7 mouse cellular contexts compared by ENCODE assay signal in the genomic region with DNA sequence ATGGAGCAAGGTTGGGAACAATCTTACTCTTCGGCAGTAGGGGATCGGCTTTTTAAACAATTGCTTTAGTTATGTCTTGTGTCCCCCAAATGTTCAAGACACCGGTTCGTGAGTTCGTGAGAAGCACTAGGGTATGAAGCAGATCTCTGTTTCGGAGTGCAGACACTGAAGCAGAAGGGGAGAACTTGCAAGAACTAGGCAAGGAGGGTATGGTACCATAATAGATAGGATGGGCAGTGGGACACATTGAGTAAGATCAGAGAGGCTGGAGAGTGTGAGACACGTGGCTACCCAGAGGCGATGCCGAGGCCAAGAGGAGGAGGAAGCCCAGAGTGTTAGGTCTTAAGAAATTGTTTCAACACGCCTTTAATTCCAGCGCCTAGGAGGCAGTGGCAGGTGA. TPM values are rescaled to one million over a fixed set of nuclear protein-coding genes. Genes with fewer than 3 reads are reported as not detected.
DNase-seq lines count a peak whose midpoint lies in the region; ATAC-seq lines count a peak whose summit lies in the region.

No protein-coding gene starts in this region.

- 6% methylated on average over 11 of the region's 11 CpGs for WGBS in liver, embryonic 12.5 days (ENCODE audit: insufficient replicate concordance)

- H3K27me3 ChIP-seq in liver, embryonic 12.5 days (replicated peaks), result no peaks in the 10 kb centered on the region

- peak overlapping the region; percentile 81 for H3K9ac ChIP-seq in liver, embryonic 12.5 days

- peaks cover 36% of the 10 kb centered on the region for H3K36me3 ChIP-seq in liver, embryonic 12.5 days

- H3K9me3 ChIP-seq in liver, embryonic 12.5 days (replicated peaks), result no peaks in the 10 kb centered on the region

- peak; percentile 29 to 34 for DNase-seq in spleen, postnatal 10 days (ENCODE audit: low spot score in 2 of 2)
- DNase-seq in spleen, postnatal 14 days (ENCODE audit: low spot score in 2 of 2), result no peak
- peak; percentile 28 for DNase-seq in c-Kit-negative CD71-positive TER-119-positive erythroid progenitor cells, embryonic 14.5 days (ENCODE audit: low read depth, low spot score)
- peak; percentile 20 for DNase-seq in heart, postnatal 4 days
- no peak for DNase-seq in frontal cortex, adult 2 months (ENCODE audit: extremely low spot score in 1 of 2, low spot score in 1 of 2)

- H3K27ac ChIP-seq in liver, embryonic 12.5 days, result peak overlapping the region; percentile 89

- peaks cover 26% of the 10 kb centered on the region for H3K4me1 ChIP-seq in liver, embryonic 12.5 days

- H3K4me2 ChIP-seq in liver, embryonic 12.5 days, result peak overlapping the region; percentile 92

- H3K4me3 ChIP-seq in liver, embryonic 12.5 days, result peak overlapping the region; percentile 72

- ATAC-seq in liver, embryonic 12.5 days, result peak; percentile 55
- peak; percentile 23; the same call in 1 of the 2 replicates for ATAC-seq in monocyte, adult 5-6 weeks (replicated peaks; ENCODE audit: insufficient number of reproducible peaks, low FRiP score, low TSS enrichment, poor library complexity, severe bottlenecking)

RNA-seq across cellular contexts. Expression of a gene that starts 0.6 kb away (rescaled TPM):
- 10 to 100 TPM; 21.9 to 22.3 TPM for total RNA-seq in heart, postnatal 4 days (2021)
- 41.7 and 45.2 TPM in 2 replicates for polyA plus RNA-seq in liver, embryonic 12.5 days (2016; fragmentation: Nextera tagmentation; extraction: Ambion mirVana)
- 12.5 to 30.2 TPM (median 29.2 TPM) in 3 replicates for total RNA-seq in monocyte, adult 5-6 weeks (2017)
- 30.6 and 30.7 TPM in 2 replicates for polyA plus RNA-seq in frontal cortex, adult 2 months (2012; rRNA removed)

RNA-seq across cellular contexts. Expression of a gene that starts 17.3 kb away (rescaled TPM):
- total RNA-seq in heart, postnatal 4 days (2021), result 10 to 100 TPM; 20.9 to 21.0 TPM
- polyA plus RNA-seq in liver, embryonic 12.5 days (2016; fragmentation: Nextera tagmentation; extraction: Ambion mirVana), result 11.9 and 13.3 TPM in 2 replicates
- 39.4 to 49.1 TPM (median 39.6 TPM) in 3 replicates for total RNA-seq in monocyte, adult 5-6 weeks (2017)
- 44.9 and 46.5 TPM in 2 replicates for polyA plus RNA-seq in frontal cortex, adult 2 months (2012; rRNA removed)

Comparison
In these comparisons a context has a peak if more than half of its experiments do, and no peak if none do; other contexts are left out.
1. DNase-seq: peak in spleen, postnatal 10 days (2 of 2), c-Kit-negative CD71-positive TER-119-positive erythroid progenitor cells, embryonic 14.5 days (single experiment) and heart, postnatal 4 days (single experiment); none in spleen, postnatal 14 days (0 of 2) and frontal cortex, adult 2 months (0 of 2).